Mouse (Mus musculus) spleen, adult 2 months (tissue): ENCODE data around the gene Tmem242.

Experiments used
- CTCF ChIP-seq: fragments of 200-500 bp; IDR thresholded peaks from 2 replicates; pipeline ENCODE4 v1.5.1; 2011; ENCODE audit warnings: mild to moderate bottlenecking, inconsistent platforms; ENCODE audit not compliant: insufficient read depth, insufficient read length, insufficient replicate concordance; ENCODE audit errors: extremely low read depth
- POLR2A ChIP-seq: fragments of 200-500 bp; IDR thresholded peaks from 2 replicates; pipeline ENCODE4 v1.6.1; 2011; ENCODE audit warnings: low read depth, low read length, inconsistent platforms

DNA sequence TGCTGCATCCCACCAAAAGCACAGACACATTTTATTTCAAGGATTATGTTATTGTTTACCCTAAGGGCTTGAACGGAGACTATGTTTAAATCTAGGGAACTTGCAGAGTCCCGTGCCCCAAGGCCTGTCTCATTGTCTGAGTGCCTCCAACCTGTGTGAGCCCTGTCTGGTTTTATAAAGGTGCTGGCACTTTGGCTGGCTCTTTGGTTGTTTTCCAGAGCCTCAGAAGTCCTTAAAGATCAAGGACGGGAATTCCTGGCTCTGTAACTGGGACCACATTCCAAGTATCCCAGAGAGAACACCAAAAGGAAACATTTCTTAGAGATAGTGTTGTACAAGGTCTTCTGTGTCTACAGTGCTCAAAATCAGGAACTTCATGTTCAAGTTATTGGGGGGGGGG, 3.2 kb upstream of the Tmem242 start:
- TF ChIP-seq CTCF, result no peak
- TF ChIP-seq POLR2A, result no peak
